Mouse (Mus musculus) retina, postnatal 1 day (tissue): Measurements from ENCODE around the gene Plac9b.
"Not testable (repeated sequence)": the region's sequence is repeated elsewhere in the genome, so short reads cannot be mapped to it uniquely, and the experiment has no call there.

Experiments
- DNase-seq: peaks from one replicate; pipeline ENCODE4 v3.0.0-alpha.2; 2012

Gene Plac9b

DNA sequence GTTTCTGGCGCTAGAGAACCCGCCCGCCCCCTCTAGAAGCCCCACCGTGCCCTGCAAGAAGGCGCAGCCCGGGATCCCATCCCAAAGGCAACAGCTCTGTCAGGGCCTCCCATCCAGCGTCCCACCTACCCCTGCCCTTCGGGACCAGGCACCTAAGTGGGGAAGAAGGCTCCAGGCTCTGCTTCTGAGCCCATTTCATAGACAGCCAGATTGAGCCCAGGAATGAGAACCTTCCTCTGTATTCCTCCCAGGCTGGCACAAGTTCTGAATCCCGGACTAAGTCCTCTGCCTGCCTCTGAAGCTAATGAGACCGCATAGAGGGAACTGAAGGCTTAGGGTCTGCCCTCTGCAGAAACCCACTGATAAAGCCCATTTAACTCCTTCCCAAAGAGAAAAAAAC is at the start of gene Plac9b:
Gene Plac9b (minus strand): TSS at position 101 of the 400 bp plus-strand sequence.
- not testable (repeated sequence) for DNase-seq

DNA sequence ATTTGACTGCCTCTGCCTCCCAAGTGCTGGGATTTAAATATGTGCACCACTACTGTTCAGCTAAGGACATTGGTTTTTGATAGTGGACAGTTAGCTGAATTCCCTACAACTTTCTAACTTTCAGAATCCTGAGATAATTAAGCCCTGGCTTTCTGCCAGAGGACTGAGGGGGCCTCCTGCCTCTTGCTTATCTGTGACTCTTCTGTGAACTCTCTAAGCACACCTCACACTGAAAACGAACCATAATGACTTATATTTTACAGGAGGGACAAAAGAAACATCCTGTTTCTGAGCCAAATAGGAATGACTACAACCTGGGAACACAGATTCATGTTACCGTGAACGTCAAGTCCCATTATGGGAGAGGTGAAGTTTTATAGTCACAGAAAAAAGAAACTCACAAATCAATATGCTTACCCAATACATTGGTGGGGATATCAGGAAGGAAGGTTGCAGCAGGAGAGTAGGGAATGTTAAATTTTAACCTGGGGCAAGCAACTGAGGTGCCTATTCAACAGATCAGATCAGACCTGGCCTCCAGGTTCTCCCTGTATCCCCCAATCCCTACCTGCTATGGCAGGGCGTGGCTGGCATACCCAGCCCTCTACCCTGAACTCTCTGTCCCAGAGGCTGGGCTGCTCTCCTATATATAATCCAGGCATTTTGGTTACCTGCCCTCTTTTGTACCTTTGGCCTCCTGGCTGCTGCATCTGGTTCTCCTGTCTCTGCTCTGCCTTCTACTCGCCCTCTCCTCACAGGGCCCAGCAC is 34.1 kb upstream of the Plac9b start:
- DNase-seq, result not testable (repeated sequence)

DNA sequence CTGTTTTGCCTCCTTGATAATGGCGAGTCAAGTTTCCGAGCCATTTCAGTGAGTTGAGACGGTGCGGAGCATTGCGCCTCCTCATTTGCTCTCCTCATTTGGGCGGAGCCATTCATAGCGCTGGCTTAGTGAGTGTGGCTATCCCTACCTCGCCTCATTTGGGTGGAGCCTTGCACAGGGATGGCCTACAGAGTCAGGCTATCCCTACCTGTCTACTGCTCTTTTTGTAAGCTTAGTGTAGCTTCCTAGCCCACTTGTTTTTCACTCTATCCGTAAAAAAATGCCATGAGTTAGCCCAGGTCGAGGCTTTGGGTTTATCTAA is 24.6 kb upstream of the Plac9b start, which contains the start of gene Tmem254b:
Gene Tmem254b (minus strand): TSS at position 116 of the 322 bp plus-strand sequence.
- DNase-seq, result not testable (repeated sequence)

DNA sequence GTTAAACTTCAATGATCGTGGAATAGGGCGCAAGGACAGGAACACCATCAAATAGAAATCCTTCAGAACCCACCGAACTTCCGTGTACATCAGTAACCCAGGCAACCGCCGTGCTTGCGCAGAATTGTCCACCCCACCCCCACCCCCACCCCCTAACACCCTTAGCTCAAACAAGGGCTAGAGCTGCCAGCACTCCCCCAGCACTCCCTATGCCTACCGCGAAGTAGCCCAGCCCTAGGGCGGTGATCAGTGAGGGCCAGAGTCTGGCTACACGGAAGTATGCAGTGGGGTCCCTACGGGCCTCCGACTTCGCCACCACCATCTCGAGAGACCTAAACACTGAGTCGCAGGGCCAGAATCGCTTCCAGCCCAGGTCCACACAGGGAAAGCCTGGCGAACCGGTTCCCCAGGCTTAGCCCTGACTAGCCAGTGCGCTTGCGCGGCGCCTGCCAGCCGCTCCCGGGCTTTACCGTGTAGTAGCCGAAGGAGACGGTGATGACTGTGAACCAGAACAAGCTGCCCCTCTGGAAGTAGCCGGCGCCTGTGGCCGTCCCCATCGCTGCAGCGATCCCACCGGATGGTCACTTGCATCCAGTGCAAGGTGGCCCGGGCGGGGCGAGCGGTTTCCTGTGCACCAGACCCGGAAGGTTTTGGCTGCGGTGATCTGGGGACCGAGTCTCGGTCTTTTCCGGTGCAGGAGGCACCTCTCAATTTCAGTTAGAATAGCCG is 24.1 kb upstream of the Plac9b start:
- DNase-seq, result not testable (repeated sequence)

DNA sequence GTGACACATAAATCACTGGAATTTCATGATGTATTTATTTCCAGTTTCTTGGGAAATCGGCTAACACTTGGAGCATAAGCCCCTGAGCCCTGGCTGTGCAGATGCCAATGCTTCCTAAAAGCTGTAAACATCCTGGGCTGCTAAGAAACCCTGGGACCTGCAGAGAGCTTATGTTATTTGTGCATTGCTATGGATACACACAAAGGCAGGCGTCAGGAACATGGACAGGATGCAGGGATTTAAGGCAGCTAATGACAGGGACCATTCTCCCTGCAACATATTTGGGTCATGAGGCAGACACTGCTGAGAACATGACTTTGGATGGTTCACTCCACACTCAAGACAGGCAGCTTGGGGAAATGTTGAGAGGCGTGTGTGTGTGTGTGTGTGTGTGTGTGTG is 15.6 kb upstream of the Plac9b start:
- not testable (repeated sequence) for DNase-seq

DNA sequence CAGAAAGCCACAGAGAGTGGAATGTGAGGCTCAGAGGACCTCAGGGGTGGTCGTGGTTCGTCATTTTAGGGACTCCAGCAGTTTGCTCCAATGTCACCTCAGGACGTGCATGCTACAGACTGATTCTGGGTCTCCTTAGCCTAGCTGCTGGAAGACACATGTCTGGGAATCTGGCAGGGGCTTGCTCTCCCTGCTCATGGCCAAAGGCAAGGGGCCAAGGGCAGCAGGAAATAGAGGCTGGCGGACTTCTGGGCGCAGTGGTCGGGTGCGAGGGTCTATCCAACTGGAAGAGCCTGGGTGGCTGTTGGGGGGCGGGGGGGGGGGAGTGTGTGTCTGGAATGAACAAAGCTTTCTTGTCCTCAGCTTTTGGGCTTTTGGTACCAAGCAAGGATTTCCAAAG is 6.1 kb upstream of the Plac9b start:
- not testable (repeated sequence) for DNase-seq

DNA sequence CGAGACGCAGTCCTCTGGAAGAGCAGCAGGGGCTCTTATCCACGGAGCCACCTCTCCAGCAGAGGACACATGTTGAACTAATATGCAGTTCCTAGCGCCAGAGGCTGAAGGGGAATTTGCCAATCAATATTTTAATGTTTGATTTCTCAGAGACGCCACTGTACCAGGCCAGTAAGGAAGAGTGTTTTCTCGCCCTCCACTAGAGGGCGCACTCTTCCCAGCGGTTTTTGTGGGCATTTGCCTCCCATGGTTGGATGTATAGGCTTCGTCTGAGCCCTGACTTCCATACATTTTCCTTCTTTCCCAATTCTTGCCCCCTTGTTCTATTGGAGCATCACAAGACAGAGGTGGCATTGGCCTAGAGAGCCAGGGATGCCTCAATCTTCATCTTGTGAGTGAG is 4.4 kb upstream of the Plac9b start:
- not testable (repeated sequence) for DNase-seq

DNA sequence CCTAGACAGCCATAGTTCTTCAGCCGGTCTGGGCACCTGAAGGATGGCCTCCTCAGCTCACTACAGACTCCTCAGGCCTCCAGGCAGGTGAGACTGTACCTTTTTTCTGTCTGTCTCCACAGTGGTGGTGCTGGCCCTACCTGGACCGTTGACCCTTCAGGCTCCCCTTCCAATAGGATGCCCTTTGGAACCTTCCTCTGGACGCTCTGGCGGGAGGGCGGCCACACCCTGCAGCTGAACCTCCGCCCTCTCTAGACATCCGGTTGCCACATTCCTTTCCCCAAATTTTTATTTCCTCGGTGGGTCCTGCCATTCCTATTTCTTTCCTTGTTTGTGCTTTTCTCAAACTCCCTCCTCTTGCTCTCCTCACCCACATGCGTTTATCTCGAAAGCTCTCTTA is 620 bp downstream of the Plac9b start:
- not testable (repeated sequence) for DNase-seq

DNA sequence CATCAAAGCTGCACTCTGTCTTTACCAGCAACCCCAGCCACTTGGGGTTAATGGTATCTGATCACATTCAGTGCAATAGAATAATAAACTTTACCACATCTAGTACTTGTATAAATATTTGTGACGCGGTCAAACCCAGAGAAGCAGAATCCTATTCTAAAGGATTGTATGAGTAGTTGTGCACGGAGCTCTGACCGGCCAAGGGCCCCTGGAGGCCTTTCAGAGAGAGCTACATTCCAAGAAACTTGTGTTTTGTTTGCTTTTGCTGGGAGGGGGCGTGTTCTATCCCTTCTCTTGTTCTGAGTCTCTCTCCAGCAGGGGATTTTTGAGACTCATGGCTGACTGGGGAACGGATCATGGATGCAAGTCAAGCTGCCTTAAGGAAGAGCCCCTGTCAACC is 7.3 kb downstream of the Plac9b start:
- not testable (repeated sequence) for DNase-seq

DNA sequence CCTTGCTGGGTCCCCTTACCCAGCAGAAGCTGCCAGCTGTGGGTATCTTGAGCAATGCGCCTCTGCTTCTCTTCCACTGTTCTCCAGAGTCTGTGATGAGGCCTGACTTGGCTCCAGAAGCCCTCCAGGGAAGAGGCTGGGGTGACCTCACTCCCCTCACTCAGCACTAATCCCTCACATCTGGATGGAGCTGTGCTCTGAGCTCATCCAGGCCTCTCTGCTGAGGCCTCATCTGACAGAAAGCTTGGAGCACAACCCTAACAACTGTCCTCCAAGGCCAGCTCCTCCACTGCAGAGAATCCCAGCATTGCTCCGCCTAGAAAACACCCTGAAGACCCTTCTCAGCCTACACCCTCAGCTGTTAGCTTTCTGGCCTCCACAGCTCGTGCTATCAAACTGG is 8.3 kb downstream of the Plac9b start:
- DNase-seq, result not testable (repeated sequence)

DNA sequence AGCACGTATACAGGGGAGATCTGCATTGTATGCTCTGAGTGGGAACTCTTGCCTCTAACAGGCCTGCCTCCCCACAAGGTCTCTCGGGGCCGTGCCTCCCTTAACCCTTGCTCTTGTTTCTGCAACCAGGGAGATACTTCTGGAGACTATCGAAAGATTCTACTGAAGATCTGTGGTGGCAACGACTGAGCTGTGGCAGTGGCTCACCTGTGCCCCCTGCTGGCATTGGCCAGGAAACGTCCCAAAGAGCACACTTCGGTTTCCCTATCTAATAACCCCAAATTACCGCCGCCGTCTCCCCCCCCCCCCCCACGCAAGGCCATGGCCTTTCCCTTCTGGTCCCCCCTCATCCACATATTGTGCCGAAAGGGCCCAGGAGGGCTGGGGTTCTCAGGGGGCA is 17.0 kb downstream of the Plac9b start:
- DNase-seq, result not testable (repeated sequence)

DNA sequence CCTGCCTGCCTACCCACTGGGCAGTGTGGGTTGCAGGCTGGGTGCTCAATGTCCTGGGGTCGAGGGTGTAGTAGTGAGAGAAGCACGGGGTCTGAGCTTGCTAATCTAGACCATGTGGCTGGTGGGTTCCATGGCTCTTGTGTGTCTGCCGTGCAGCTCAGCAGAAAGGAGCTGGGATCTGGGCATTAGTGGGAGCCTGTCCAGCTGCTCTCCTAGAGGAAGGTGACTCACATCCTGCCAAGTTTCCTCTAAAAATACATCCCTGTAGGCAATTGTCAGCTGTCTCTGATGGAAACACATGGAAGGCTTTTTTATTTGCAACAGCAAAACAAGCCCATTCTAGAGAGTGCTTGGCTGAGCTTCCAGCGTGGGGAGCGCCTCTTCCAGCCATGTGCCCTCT is 19.9 kb downstream of the Plac9b start:
- not testable (repeated sequence) for DNase-seq

DNA sequence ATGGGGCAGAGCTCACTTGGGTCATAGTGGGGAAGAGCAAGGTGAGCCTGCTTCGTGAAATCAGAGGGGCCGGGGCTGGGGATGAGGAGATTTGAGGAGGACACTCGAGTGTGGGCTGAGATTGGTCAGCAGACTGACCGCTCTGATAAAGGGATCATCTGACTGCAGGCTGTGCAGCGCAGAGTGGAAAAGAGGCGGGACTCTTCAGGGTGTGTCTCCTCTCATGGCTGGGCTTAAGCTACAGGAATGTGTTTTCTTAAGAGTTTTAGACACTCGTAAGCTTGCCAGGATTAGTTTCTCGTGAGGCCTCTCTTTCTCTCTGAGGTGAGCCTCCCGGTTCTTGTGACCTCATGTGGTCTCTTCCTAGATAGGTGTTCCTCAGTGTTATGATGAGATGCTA is 21.1 kb downstream of the Plac9b start:
- DNase-seq, result not testable (repeated sequence)

DNA sequence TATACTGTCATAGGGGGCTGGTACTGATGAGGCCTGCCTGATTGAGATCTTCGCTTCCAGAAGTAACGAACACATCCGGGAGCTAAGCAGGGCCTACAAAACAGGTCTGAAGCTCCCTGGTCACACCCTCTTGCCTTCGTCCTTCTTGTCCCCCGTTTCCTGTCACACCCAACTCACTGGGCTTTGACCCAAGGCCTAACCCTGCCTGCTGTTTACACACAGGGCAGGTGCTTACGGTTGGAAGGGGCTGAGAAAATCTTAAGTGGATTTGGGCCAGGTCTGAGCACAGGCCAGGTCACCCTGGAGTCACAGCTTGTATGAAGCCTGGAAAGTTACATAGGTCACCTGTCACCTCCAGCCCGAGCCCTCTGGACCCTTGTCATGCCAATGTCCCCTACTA is 26.2 kb downstream of the Plac9b start:
- not testable (repeated sequence) for DNase-seq

DNA sequence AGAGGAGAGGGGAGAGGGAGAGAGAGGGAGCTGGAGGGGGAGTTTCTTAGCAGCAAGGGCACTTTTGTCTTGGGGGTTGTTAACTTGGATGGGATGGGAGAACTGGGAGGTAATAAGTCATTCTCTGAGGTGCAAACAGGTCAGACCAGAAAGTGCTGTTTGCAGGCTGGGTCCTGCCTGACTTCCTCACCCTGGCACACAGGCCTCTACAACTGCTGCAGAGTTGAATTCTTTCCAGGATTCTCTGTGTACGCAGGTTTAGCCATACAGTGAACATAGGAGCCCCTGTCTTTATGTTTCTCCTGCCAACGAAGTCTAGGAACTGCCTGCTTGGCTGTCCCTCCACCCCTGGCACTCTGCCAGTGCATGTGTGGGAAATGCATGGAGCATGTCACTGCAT is 35.2 kb downstream of the Plac9b start:
- not testable (repeated sequence) for DNase-seq

DNA sequence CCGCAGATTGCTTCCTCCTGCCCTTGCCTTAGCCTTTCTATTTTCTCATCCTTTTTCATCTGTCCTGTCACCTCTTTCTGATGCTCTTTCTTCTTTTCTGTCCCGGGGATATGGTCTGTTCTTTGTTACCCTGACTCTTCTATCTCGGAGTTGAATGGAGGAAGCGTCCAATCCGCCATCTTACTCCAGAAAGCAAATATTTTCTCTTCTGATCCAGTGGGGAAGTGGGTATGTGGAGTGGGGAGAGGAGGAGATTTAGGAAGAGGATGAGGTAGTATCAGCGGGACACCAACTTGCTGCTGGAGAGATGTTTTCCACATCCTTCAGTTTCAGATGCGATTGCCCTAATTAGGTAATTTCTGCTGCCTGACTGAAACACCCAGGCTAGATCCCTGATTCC is 63.2 kb downstream of the Plac9b start:
- DNase-seq, result not testable (repeated sequence)

DNA sequence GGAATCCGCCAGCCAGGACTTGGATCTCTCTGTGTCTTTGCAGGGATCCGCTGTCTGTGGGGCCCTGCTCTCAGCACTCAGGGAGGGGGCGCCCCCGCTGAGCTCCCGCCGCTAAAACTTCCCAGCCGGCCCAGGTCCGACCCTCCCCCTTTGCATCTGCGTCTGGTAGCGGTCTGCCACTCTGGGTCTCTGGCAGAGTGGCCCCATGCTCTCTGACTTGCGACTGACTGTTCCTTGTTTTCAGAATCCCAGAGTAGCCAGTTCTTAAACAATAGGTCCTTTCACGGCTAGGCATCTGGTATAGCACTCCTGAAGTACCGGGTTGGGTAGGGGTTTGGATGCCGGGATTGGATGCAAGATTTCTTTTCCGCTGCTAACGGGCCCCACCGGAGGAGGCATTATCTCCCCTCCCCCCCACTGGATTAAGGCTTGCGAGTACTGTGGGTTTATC is 63.7 kb downstream of the Plac9b start:
- not testable (repeated sequence) for DNase-seq

DNA sequence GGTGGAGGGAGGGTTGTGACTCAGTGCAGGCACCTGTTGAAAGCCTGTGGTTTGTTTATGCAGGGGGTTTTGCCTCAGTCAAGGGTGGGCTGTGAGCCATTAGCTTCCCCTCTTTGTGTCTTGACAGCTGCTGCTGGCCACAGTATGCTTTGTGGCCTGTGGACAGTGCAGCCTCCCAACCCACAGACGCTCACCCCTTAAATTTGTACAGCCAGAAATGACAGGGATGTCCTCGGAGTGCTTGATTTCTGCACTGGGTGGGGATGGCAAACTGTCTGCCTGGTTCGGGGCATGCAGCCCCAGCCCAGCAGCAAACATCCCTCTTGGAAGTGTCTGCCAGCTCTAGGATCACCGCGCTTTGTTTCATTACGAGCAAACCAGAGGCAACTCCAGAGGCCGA is 64.1 kb downstream of the Plac9b start, which contains the start of gene Duxbl2:
Gene Duxbl2 (plus strand): TSS at position 200 of the 400 bp plus-strand sequence.
- DNase-seq, result not testable (repeated sequence)
